Mouse (Mus musculus) limb, embryonic 11.5 days (tissue): ENCODE measurements around the gene Cd59b. TPM values are rescaled to one million over a fixed set of nuclear protein-coding genes. Genes with fewer than 3 reads are reported as not detected.
"Not testable (repeated sequence)": the region's sequence is repeated elsewhere in the genome, so short reads cannot be mapped to it uniquely, and the experiment has no call there.

Experiments used
- ATAC-seq: fragments of 200-750 bp; cut with Nextera tagmentation; 2 replicates; pipeline ENCODE4 v1.8.0; 2017; ENCODE audit warnings: low read depth; ENCODE audit not compliant: insufficient number of reproducible peaks, low FRiP score, low TSS enrichment
- DNase-seq: peaks from one replicate; pipeline ENCODE4 v3.0.0-alpha.2; 2015; ENCODE audit warnings: low spot score
- H3K27ac ChIP-seq: fragments of 300-500 bp; sonication (generic); replicated peaks from 2 replicates; pipeline ENCODE4 v1.5.1; 2014; ENCODE audit warnings: low read depth, mild to moderate bottlenecking, low read length
- H3K27me3 ChIP-seq: fragments of 300-500 bp; sonication (generic); 2 replicates; pipeline ENCODE4 v1.6.1; 2014; ENCODE audit warnings: mild to moderate bottlenecking, low read length, mixed read lengths; ENCODE audit not compliant: control insufficient read depth, insufficient read depth
- H3K36me3 ChIP-seq: fragments of 300-500 bp; sonication (generic); 2 replicates; pipeline ENCODE4 v1.6.1; 2014; ENCODE audit warnings: mild to moderate bottlenecking, low read length, moderate library complexity, mixed read lengths; ENCODE audit not compliant: control insufficient read depth, insufficient read depth
- H3K4me1 ChIP-seq: fragments of 300-500 bp; sonication (generic); 2 replicates; pipeline ENCODE4 v1.6.1; 2014; ENCODE audit warnings: low read length, mixed read lengths; ENCODE audit not compliant: control insufficient read depth, insufficient read depth
- H3K4me2 ChIP-seq: fragments of 300-500 bp; sonication (generic); 2 replicates; pipeline ENCODE4 v1.6.1; 2014; ENCODE audit warnings: low read depth, mild to moderate bottlenecking, moderate library complexity; ENCODE audit not compliant: severe bottlenecking
- H3K4me3 ChIP-seq: fragments of 300-500 bp; sonication (generic); 2 replicates; pipeline ENCODE4 v1.5.1; 2014; ENCODE audit warnings: low read depth, low read length
- H3K9ac ChIP-seq: fragments of 300-500 bp; sonication (generic); 2 replicates; pipeline ENCODE4 v1.6.1; 2014; ENCODE audit warnings: mild to moderate bottlenecking, low read length
- H3K9me3 ChIP-seq: fragments of 300-500 bp; sonication (generic); 2 replicates; pipeline ENCODE4 v1.6.1; 2016; ENCODE audit warnings: low read length; ENCODE audit not compliant: control insufficient read depth
- WGBS: fragments of 180-500 bp; shearing (Covaris S2); extraction: QIAGEN DNeasy Blood & Tissue Kit; methylation state at CpG from one replicate; pipeline ENCODE4 v1.1.7; 2014; 5-methylcytosine and 5-hydroxymethylcytosine counted together
- polyA plus RNA-seq: library from polyadenylated mRNA; unstranded; fragments of >200 nt; fragmentation: Nextera tagmentation; extraction: Ambion mirVana; gene quantifications from 2 replicates; pipeline ENCODE4 v1.2.1, GENCODE M21; 2014

Gene Cd59b
- polyA plus RNA-seq, 1 experiment from 2014 or later: 4.9 TPM

- not testable (repeated sequence) for H3K27ac ChIP-seq, H3K4me2 ChIP-seq, H3K27me3 ChIP-seq, H3K4me1 ChIP-seq, H3K36me3 ChIP-seq, H3K9ac ChIP-seq, DNase-seq, H3K9me3 ChIP-seq, ATAC-seq, H3K4me3 ChIP-seq
- WGBS: no CpG with 5 or more reads among the region's 1 CpGs
Observed at GRCm38 (mm10) chr2:104081436-104082050, 11.9 kb downstream of the Cd59b start.

GRCm38 (mm10) chr2:104082474-104082873, 12.8 kb downstream of the Cd59b start:
- no peaks in the 10 kb centered on the region for H3K9me3 ChIP-seq
- no peaks in the 10 kb centered on the region for H3K27me3 ChIP-seq
- no peak overlapping the region for H3K9ac ChIP-seq
- DNase-seq (no peak), ATAC-seq (no peak)
- no peaks in the 10 kb centered on the region for H3K4me1 ChIP-seq
- no peak overlapping the region for H3K27ac ChIP-seq
- no peak overlapping the region for H3K4me3 ChIP-seq
- no peaks in the 10 kb centered on the region for H3K36me3 ChIP-seq
- no peak overlapping the region for H3K4me2 ChIP-seq

- H3K36me3 ChIP-seq, DNase-seq, H3K4me2 ChIP-seq, ATAC-seq, H3K9me3 ChIP-seq, H3K27ac ChIP-seq, H3K4me1 ChIP-seq, H3K9ac ChIP-seq, H3K27me3 ChIP-seq, H3K4me3 ChIP-seq: not testable (repeated sequence)
Observed at GRCm38 (mm10) chr2:104084027-104084426, 14.4 kb downstream of the Cd59b start.

GRCm38 (mm10) chr2:104087562-104087961, 17.9 kb downstream of the Cd59b start:
- H3K4me2 ChIP-seq, H3K27me3 ChIP-seq, DNase-seq, H3K9me3 ChIP-seq, ATAC-seq, H3K27ac ChIP-seq, H3K36me3 ChIP-seq, H3K4me1 ChIP-seq, H3K9ac ChIP-seq, H3K4me3 ChIP-seq: not testable (repeated sequence)
- 95% methylated on average over 1 of the region's 1 CpGs for WGBS

- Histone ChIP-seq H3K9me3 (no peaks in the 10 kb centered on the region), H3K4me3 (no peak overlapping the region), H3K27me3 (no peaks in the 10 kb centered on the region), H3K4me1 (0 out of 2 replicates have a peak, but pooled peaks cover 3% of the 10 kb centered on the region), H3K9ac (no peak overlapping the region), H3K27ac (no peak overlapping the region), H3K4me2 (no peak overlapping the region), H3K36me3 (no peaks in the 10 kb centered on the region)
- DNase-seq (no peak), ATAC-seq (no peak)
- 89% methylated on average over 2 of the region's 2 CpGs for WGBS
Observed at GRCm38 (mm10) chr2:104093305-104093704, 23.7 kb downstream of the Cd59b start.

GRCm38 (mm10) chr2:104095741-104096213, 26.1 kb downstream of the Cd59b start, which contains the start of gene Cd59a:
Gene Cd59a (plus strand): TSS chr2:104095801.
- H3K9ac ChIP-seq: peak within 1 kb of the TSS; percentile 28
- 9% methylated on average over 15 of the region's 15 CpGs for WGBS
- peak within 1 kb of the TSS; percentile 42 for H3K4me3 ChIP-seq
- H3K4me1 ChIP-seq: 0 out of 2 replicates have a peak, but pooled peaks cover 3% of the 10 kb centered on the region
- H3K4me2 ChIP-seq: peak within 1 kb of the TSS; percentile 56
- H3K36me3 ChIP-seq: no peaks in the 10 kb centered on the region
- peak; percentile 86 for ATAC-seq
- DNase-seq: peak; percentile 81
- H3K27ac ChIP-seq: no peak within 1 kb of the TSS; the same call in 1 of the 2 replicates
- no peaks in the 10 kb centered on the region for H3K27me3 ChIP-seq
- no peaks in the 10 kb centered on the region for H3K9me3 ChIP-seq

- Histone ChIP-seq H3K9me3 (no peaks in the 10 kb centered on the region), H3K4me3 (peak overlapping the region; percentile 42), H3K9ac (peak overlapping the region; percentile 28), H3K4me2 (peak overlapping the region; percentile 56), H3K27ac (no peak overlapping the region; the same call in 1 of the 2 replicates), H3K4me1 (0 out of 2 replicates have a peak, but pooled peaks cover 3% of the 10 kb centered on the region), H3K36me3 (no peaks in the 10 kb centered on the region), H3K27me3 (no peaks in the 10 kb centered on the region)
- WGBS: 50% methylated on average over 10 of the region's 10 CpGs
- DNase-seq (no peak), ATAC-seq (no peak)
Observed at GRCm38 (mm10) chr2:104096256-104096655, 26.6 kb downstream of the Cd59b start.

- not testable (repeated sequence) for H3K9ac ChIP-seq, DNase-seq, H3K27ac ChIP-seq, H3K36me3 ChIP-seq, H3K4me1 ChIP-seq, H3K4me3 ChIP-seq, ATAC-seq, H3K9me3 ChIP-seq, H3K27me3 ChIP-seq, H3K4me2 ChIP-seq
- 75% methylated on average over 1 of the region's 1 CpGs for WGBS
Observed at GRCm38 (mm10) chr2:104096796-104097195, 27.1 kb downstream of the Cd59b start.

- H3K4me3 ChIP-seq, H3K9ac ChIP-seq, ATAC-seq, H3K27me3 ChIP-seq, H3K4me1 ChIP-seq, H3K36me3 ChIP-seq, H3K9me3 ChIP-seq, H3K27ac ChIP-seq, H3K4me2 ChIP-seq, DNase-seq: not testable (repeated sequence)
- 95% methylated on average over 4 of the region's 4 CpGs for WGBS
Observed at GRCm38 (mm10) chr2:104097396-104097795, 27.7 kb downstream of the Cd59b start.
